ENCODE assay signal across 15 mouse cellular contexts in genomic region chr9:110775269-110776022, GRCm38 (mm10). TPM values are rescaled to one million over a fixed set of nuclear protein-coding genes. Genes with fewer than 3 reads are reported as not detected.
DNase-seq lines count a peak whose midpoint lies in the region; ATAC-seq and TF ChIP-seq lines count a peak whose summit lies in the region.
"Had no signal": no experiment of that assay in that cellular context is flagged by ENCODE, and none has a peak within 500 bp of the region (broad histone marks: within the 10 kb centered on the region; RNA-seq: fewer than 3 reads in every experiment).

No protein-coding gene starts in this region.

- peaks cover 19 to 24% of the 10 kb centered on the region in 2 experiments for H3K4me1 ChIP-seq in heart, embryonic 14.5 days (ENCODE audit: control insufficient read depth in 2 of 2, insufficient read depth in 2 of 2, low read length in 2 of 2)
- peaks cover 10% of the 10 kb centered on the region for H3K4me1 ChIP-seq in heart, embryonic 11.5 days (ENCODE audit: control insufficient read depth, insufficient read depth, low read length)
- H3K4me1 ChIP-seq in kidney, postnatal 0 days (replicated peaks; ENCODE audit: insufficient read depth, low read length): no peaks in the 10 kb centered on the region
- H3K4me1 ChIP-seq in embryonic facial prominence, embryonic 13.5 days: peaks cover 42% of the 10 kb centered on the region
- H3K4me1 ChIP-seq in limb, embryonic 15.5 days: peaks cover 30% of the 10 kb centered on the region

- 59% methylated on average over 9 of the region's 10 CpGs for WGBS in heart, embryonic 14.5 days
- WGBS in heart, embryonic 11.5 days (ENCODE audit: insufficient replicate concordance): 70% methylated on average over 10 of the region's 10 CpGs
- WGBS in kidney, postnatal 0 days: 72% methylated on average over 10 of the region's 10 CpGs
- WGBS in embryonic facial prominence, embryonic 13.5 days: 57% methylated on average over 10 of the region's 10 CpGs
- 66% methylated on average over 10 of the region's 10 CpGs for WGBS in limb, embryonic 15.5 days

- no peaks in the 10 kb centered on the region for H3K27me3 ChIP-seq in heart, embryonic 14.5 days (ENCODE audit: control insufficient read depth, insufficient read depth, low read length)
- no peaks in the 10 kb centered on the region for H3K27me3 ChIP-seq in heart, embryonic 11.5 days (ENCODE audit: control insufficient read depth, insufficient read depth, low read length)
- no peaks in the 10 kb centered on the region for H3K27me3 ChIP-seq in kidney, postnatal 0 days (ENCODE audit: insufficient read depth, low read length)
- peaks cover 5% of the 10 kb centered on the region; the same call in 1 of the 2 replicates for H3K27me3 ChIP-seq in embryonic facial prominence, embryonic 13.5 days
- H3K27me3 ChIP-seq in limb, embryonic 15.5 days: peaks cover 2% of the 10 kb centered on the region; the same call in 1 of the 2 replicates

- H3K27ac ChIP-seq in heart, embryonic 14.5 days (replicated peaks in 1 of 2; ENCODE audit: control insufficient read depth in 1 of 2, insufficient read depth in 1 of 2, low read depth in 2 of 2, low read length in 2 of 2): peak overlapping the region; percentile 25 to 35; a peak in 1 of 4 replicates
- no peak overlapping the region for H3K27ac ChIP-seq in heart, embryonic 11.5 days (ENCODE audit: low read depth, low read length)
- H3K27ac ChIP-seq in kidney, postnatal 0 days: peak overlapping the region; percentile 47
- peak overlapping the region; percentile 12 for H3K27ac ChIP-seq in embryonic facial prominence, embryonic 13.5 days
- H3K27ac ChIP-seq in limb, embryonic 15.5 days: peak overlapping the region; percentile 47
- H3K27ac ChIP-seq: hindbrain, embryonic 15.5 days; left cerebral cortex, adult 2 months had no signal

- H3K36me3 ChIP-seq in heart, embryonic 14.5 days (ENCODE audit: control insufficient read depth, insufficient read depth, low read length): peaks cover 10% of the 10 kb centered on the region
- no peaks in the 10 kb centered on the region for H3K36me3 ChIP-seq in heart, embryonic 11.5 days (ENCODE audit: control insufficient read depth, insufficient read depth, low read length)
- no peaks in the 10 kb centered on the region for H3K36me3 ChIP-seq in kidney, postnatal 0 days (ENCODE audit: insufficient read depth, low read length)
- no peaks in the 10 kb centered on the region for H3K36me3 ChIP-seq in embryonic facial prominence, embryonic 13.5 days
- H3K36me3 ChIP-seq in limb, embryonic 15.5 days: no peaks in the 10 kb centered on the region
- H3K36me3 ChIP-seq: hindbrain, embryonic 15.5 days had no signal

- H3K4me2 ChIP-seq in heart, embryonic 14.5 days (ENCODE audit: low read length): peak overlapping the region; percentile 14
- H3K4me2 ChIP-seq in heart, embryonic 11.5 days: no peak overlapping the region
- H3K4me2 ChIP-seq in kidney, postnatal 0 days (ENCODE audit: low read length): no peak overlapping the region
- no peak overlapping the region for H3K4me2 ChIP-seq in embryonic facial prominence, embryonic 13.5 days
- no peak overlapping the region for H3K4me2 ChIP-seq in limb, embryonic 15.5 days
- H3K4me2 ChIP-seq: hindbrain, embryonic 15.5 days had no signal

- no peak for TF ChIP-seq CTCF in kidney, postnatal 0 days (IDR thresholded peaks at IDR 0.05; ENCODE audit: low read depth)

- ATAC-seq in heart, embryonic 14.5 days (ENCODE audit: insufficient number of reproducible peaks, insufficient read depth, low FRiP score, low read depth): no peak
- no peak for ATAC-seq in heart, embryonic 11.5 days (replicated peaks; ENCODE audit: insufficient number of reproducible peaks, low FRiP score, low TSS enrichment)
- no peak for ATAC-seq in kidney, postnatal 0 days (replicated peaks; ENCODE audit: low FRiP score, low read depth)
- ATAC-seq in embryonic facial prominence, embryonic 13.5 days (ENCODE audit: insufficient number of reproducible peaks, insufficient read depth, low FRiP score, low TSS enrichment, low read depth): peak; percentile 52; the same call in 1 of the 2 replicates
- ATAC-seq in limb, embryonic 15.5 days (ENCODE audit: insufficient number of reproducible peaks, low FRiP score, low TSS enrichment, low read depth): no peak
- ATAC-seq in inflammation-experienced regulatory T-cells, adult 6 months: no peak
- ATAC-seq: forebrain, embryonic 14.5 days had no signal

- peak; percentile 37 for DNase-seq in kidney, postnatal 0 days (ENCODE audit: low spot score)
- DNase-seq in kidney, postnatal 14 days: no peak
- DNase-seq: gastrocnemius, postnatal 36 days; thymus, postnatal 25 days had no signal

- H3K4me3 ChIP-seq in heart, embryonic 14.5 days (ENCODE audit: control insufficient read depth in 1 of 2, insufficient read depth in 1 of 2, low read depth in 1 of 2, low read length in 2 of 2): no peak overlapping the region
- no peak overlapping the region for H3K4me3 ChIP-seq in heart, embryonic 11.5 days (ENCODE audit: low read depth, low read length)
- H3K4me3 ChIP-seq in kidney, postnatal 0 days (replicated peaks; ENCODE audit: low read depth, low read length): no peak overlapping the region
- H3K4me3 ChIP-seq in embryonic facial prominence, embryonic 13.5 days: no peak overlapping the region
- H3K4me3 ChIP-seq in limb, embryonic 15.5 days: no peak overlapping the region
- H3K4me3 ChIP-seq: hindbrain, embryonic 15.5 days; left cerebral cortex, adult 2 months had no signal

- peak overlapping the region; percentile 55 for H3K9ac ChIP-seq in heart, embryonic 14.5 days (ENCODE audit: low read length)
- H3K9ac ChIP-seq in heart, embryonic 11.5 days (ENCODE audit: low read depth, low read length): no peak overlapping the region
- H3K9ac ChIP-seq in kidney, postnatal 0 days (ENCODE audit: low read depth, low read length): no peak overlapping the region
- H3K9ac ChIP-seq in embryonic facial prominence, embryonic 13.5 days: peak overlapping the region; percentile 49; the same call in 1 of the 2 replicates
- H3K9ac ChIP-seq in limb, embryonic 15.5 days: no peak overlapping the region
- H3K9ac ChIP-seq: hindbrain, embryonic 15.5 days had no signal

- no peaks in the 10 kb centered on the region for H3K9me3 ChIP-seq in heart, embryonic 14.5 days (ENCODE audit: control insufficient read depth, low read length)
- H3K9me3 ChIP-seq in heart, embryonic 11.5 days (replicated peaks; ENCODE audit: control insufficient read depth, low read length): no peaks in the 10 kb centered on the region
- H3K9me3 ChIP-seq in kidney, postnatal 0 days (replicated peaks; ENCODE audit: low read length): no peaks in the 10 kb centered on the region
- no peaks in the 10 kb centered on the region for H3K9me3 ChIP-seq in embryonic facial prominence, embryonic 13.5 days
- no peaks in the 10 kb centered on the region for H3K9me3 ChIP-seq in limb, embryonic 15.5 days
- H3K9me3 ChIP-seq: hindbrain, embryonic 15.5 days had no signal

RNA-seq across cellular contexts. Expression of gene Prss42, which starts 22.5 kb away (rescaled TPM):
- polyA plus RNA-seq in heart, embryonic 14.5 days (2014; fragmentation: Nextera tagmentation; extraction: Ambion mirVana): not detected in 2 replicates
- not detected in 2 replicates for polyA plus RNA-seq in heart, embryonic 11.5 days (2014; fragmentation: Nextera tagmentation; extraction: Ambion mirVana)
- polyA plus RNA-seq in kidney, postnatal 0 days (2015; fragmentation: Nextera tagmentation; extraction: Ambion mirVana): not detected in 2 replicates
- polyA plus RNA-seq in embryonic facial prominence, embryonic 13.5 days (2015; fragmentation: Nextera tagmentation; extraction: Ambion mirVana): not detected in 2 replicates
- not detected in 2 replicates for polyA plus RNA-seq in limb, embryonic 15.5 days (2015; fragmentation: Nextera tagmentation; extraction: Ambion mirVana)
- polyA plus RNA-seq in inflammation-experienced regulatory T-cells, adult 6 months (2017; shearing (Covaris generic)): not detected
- polyA plus RNA-seq: forebrain, embryonic 14.5 days; hindbrain, embryonic 15.5 days; limb, embryonic 14.5 days; liver, embryonic 16.5 days; neural tube, embryonic 11.5 days had no signal

RNA-seq across cellular contexts. Expression of gene Pth1r, which starts 28.5 kb away (rescaled TPM):
- 22.2 and 23.9 TPM in 2 replicates for polyA plus RNA-seq in heart, embryonic 14.5 days (2014; fragmentation: Nextera tagmentation; extraction: Ambion mirVana)
- 24.3 and 27.8 TPM in 2 replicates for polyA plus RNA-seq in heart, embryonic 11.5 days (2014; fragmentation: Nextera tagmentation; extraction: Ambion mirVana)
- 179 and 192 TPM in 2 replicates for polyA plus RNA-seq in kidney, postnatal 0 days (2015; fragmentation: Nextera tagmentation; extraction: Ambion mirVana)
- polyA plus RNA-seq in embryonic facial prominence, embryonic 13.5 days (2015; fragmentation: Nextera tagmentation; extraction: Ambion mirVana): 138 and 165 TPM in 2 replicates
- polyA plus RNA-seq in limb, embryonic 15.5 days (2015; fragmentation: Nextera tagmentation; extraction: Ambion mirVana): 82.6 and 110 TPM in 2 replicates
- not detected for polyA plus RNA-seq in inflammation-experienced regulatory T-cells, adult 6 months (2017; shearing (Covaris generic))

RNA-seq across cellular contexts. Expression of gene Myl3, which starts 33.8 kb away (rescaled TPM):
- polyA plus RNA-seq in heart, embryonic 14.5 days (2014; fragmentation: Nextera tagmentation; extraction: Ambion mirVana): 4,569 and 4,875 TPM in 2 replicates
- polyA plus RNA-seq in heart, embryonic 11.5 days (2014; fragmentation: Nextera tagmentation; extraction: Ambion mirVana): 3,236 and 3,494 TPM in 2 replicates
- 1.1 and 1.5 TPM in 2 replicates for polyA plus RNA-seq in kidney, postnatal 0 days (2015; fragmentation: Nextera tagmentation; extraction: Ambion mirVana)
- polyA plus RNA-seq in embryonic facial prominence, embryonic 13.5 days (2015; fragmentation: Nextera tagmentation; extraction: Ambion mirVana): 1.6 and 12.3 TPM in 2 replicates
- 16.3 and 125 TPM in 2 replicates for polyA plus RNA-seq in limb, embryonic 15.5 days (2015; fragmentation: Nextera tagmentation; extraction: Ambion mirVana)
- polyA plus RNA-seq in inflammation-experienced regulatory T-cells, adult 6 months (2017; shearing (Covaris generic)): not detected

RNA-seq across cellular contexts. Expression of gene Prss44, which starts 38.3 kb away (rescaled TPM):
- polyA plus RNA-seq in heart, embryonic 14.5 days (2014; fragmentation: Nextera tagmentation; extraction: Ambion mirVana): not detected in 2 replicates
- not detected in 2 replicates for polyA plus RNA-seq in heart, embryonic 11.5 days (2014; fragmentation: Nextera tagmentation; extraction: Ambion mirVana)
- not detected in 2 replicates for polyA plus RNA-seq in kidney, postnatal 0 days (2015; fragmentation: Nextera tagmentation; extraction: Ambion mirVana)
- not detected in 2 replicates for polyA plus RNA-seq in embryonic facial prominence, embryonic 13.5 days (2015; fragmentation: Nextera tagmentation; extraction: Ambion mirVana)
- polyA plus RNA-seq in limb, embryonic 15.5 days (2015; fragmentation: Nextera tagmentation; extraction: Ambion mirVana): not detected in 2 replicates
- polyA plus RNA-seq in inflammation-experienced regulatory T-cells, adult 6 months (2017; shearing (Covaris generic)): not detected
- polyA plus RNA-seq: forebrain, embryonic 14.5 days; hindbrain, embryonic 15.5 days; limb, embryonic 14.5 days; liver, embryonic 16.5 days; neural tube, embryonic 11.5 days had no signal

RNA-seq across cellular contexts. Expression of gene Prss43, which starts 51.0 kb away (rescaled TPM):
- polyA plus RNA-seq in heart, embryonic 14.5 days (2014; fragmentation: Nextera tagmentation; extraction: Ambion mirVana): not detected in 2 replicates
- not detected in 2 replicates for polyA plus RNA-seq in heart, embryonic 11.5 days (2014; fragmentation: Nextera tagmentation; extraction: Ambion mirVana)
- not detected in 2 replicates for polyA plus RNA-seq in kidney, postnatal 0 days (2015; fragmentation: Nextera tagmentation; extraction: Ambion mirVana)
- not detected in 2 replicates for polyA plus RNA-seq in embryonic facial prominence, embryonic 13.5 days (2015; fragmentation: Nextera tagmentation; extraction: Ambion mirVana)
- not detected in 2 replicates for polyA plus RNA-seq in limb, embryonic 15.5 days (2015; fragmentation: Nextera tagmentation; extraction: Ambion mirVana)
- not detected for polyA plus RNA-seq in inflammation-experienced regulatory T-cells, adult 6 months (2017; shearing (Covaris generic))
- polyA plus RNA-seq: forebrain, embryonic 14.5 days; hindbrain, embryonic 15.5 days; limb, embryonic 14.5 days; liver, embryonic 16.5 days; neural tube, embryonic 11.5 days had no signal

Comparison
In these comparisons a context has a peak if more than half of its experiments do, and no peak if none do; other contexts are left out.
1. H3K9ac ChIP-seq: peak in heart, embryonic 14.5 days (single experiment) and embryonic facial prominence, embryonic 13.5 days (single experiment); none in heart, embryonic 11.5 days (single experiment), kidney, postnatal 0 days (single experiment) and limb, embryonic 15.5 days (single experiment).
2. RNA of gene Pth1r, which starts 28.5 kb away (polyA plus RNA-seq): 179 to 192 TPM in kidney, postnatal 0 days, 138 to 165 TPM in embryonic facial prominence, embryonic 13.5 days, 82.6 to 110 TPM in limb, embryonic 15.5 days, 24.3 to 27.8 TPM in heart, embryonic 11.5 days and 22.2 to 23.9 TPM in heart, embryonic 14.5 days; not detected in inflammation-experienced regulatory T-cells, adult 6 months; every median in the first group is over 10 times any median in the second.
3. RNA of gene Myl3, which starts 33.8 kb away (polyA plus RNA-seq): 4,569 to 4,875 TPM in heart, embryonic 14.5 days and 3,236 to 3,494 TPM in heart, embryonic 11.5 days; 16.3 to 125 TPM in limb, embryonic 15.5 days, 1.6 to 12.3 TPM in embryonic facial prominence, embryonic 13.5 days, 1.1 to 1.5 TPM in kidney, postnatal 0 days and not detected in inflammation-experienced regulatory T-cells, adult 6 months; every median in the first group is over 10 times any median in the second.